Mouse (Mus musculus): Measurements from ENCODE around the gene Gjb1.
A peak's percentile ranks its signal among the peaks of the same experiment; 100 is the strongest.

Gene Gjb1

GRCm38 (mm10) chrX:101418946-101419724 is 43.0 kb downstream of the Gjb1 start:
- DNase-seq (ENCODE audit: low spot score in 2 of 2) = peak in 1 of 2 experiments; percentile 21

GRCm38 (mm10) chrX:101419725-101420699 is 43.8 kb downstream of the Gjb1 start:
- peak; percentile 84 to 87 for DNase-seq (ENCODE audit: low spot score in 2 of 2)

DNA sequence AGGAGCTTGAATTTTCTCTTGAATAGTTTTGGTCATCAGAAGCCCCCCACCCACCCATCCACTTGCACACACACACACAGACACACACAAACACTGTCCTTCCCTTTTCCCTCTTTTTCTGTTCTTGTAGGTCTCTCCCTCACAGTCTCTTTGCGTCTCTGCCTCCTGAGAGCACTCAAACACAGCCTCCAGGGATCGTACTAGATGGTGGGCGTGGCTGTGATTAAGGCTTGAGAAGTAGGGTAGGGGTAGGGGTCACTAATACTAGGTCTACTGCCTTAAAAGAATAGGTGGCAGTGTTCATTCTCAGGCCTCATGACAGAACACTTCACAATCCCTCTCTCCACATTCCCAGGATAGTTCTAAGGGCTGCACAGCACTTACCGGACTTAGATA is 44.5 kb downstream of the Gjb1 start, which contains the start of gene Zmym3:
Zmym3 (minus strand) TSS at position 150 of the 396 bp plus-strand sequence.
- DNase-seq (ENCODE audit: low spot score in 2 of 2) = no peak

DNA sequence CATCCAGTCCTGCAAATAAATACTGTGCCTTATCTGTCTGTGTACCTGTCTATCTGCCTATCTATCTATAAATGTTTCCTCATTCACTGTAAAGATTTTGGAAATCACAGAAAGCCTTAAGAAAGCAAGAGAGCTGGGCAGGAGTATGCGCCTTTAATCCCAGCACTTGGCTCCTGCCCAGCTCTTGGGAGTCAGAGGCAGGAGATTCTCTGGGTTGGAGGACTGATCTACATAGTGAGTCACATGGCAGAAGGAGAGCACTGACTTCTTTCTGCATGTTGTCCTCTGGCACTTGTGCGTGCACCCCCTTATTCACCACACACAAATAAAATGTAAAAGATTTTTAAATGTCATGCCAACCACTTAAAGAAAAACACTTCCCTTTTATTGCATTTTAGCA is 47.3 kb downstream of the Gjb1 start:
- DNase-seq (ENCODE audit: low spot score in 2 of 2) = no peak

GRCm38 (mm10) chrX:101427774-101428173 is 51.6 kb downstream of the Gjb1 start:
- DNase-seq (ENCODE audit: low spot score in 2 of 2) = no peak

GRCm38 (mm10) chrX:101428785-101429141 is 52.6 kb downstream of the Gjb1 start:
- no peak for DNase-seq (ENCODE audit: low spot score in 2 of 2)

- peak; percentile 85 to 93 for DNase-seq (ENCODE audit: low spot score in 2 of 2)
Measured at GRCm38 (mm10) chrX:101429142-101429949, 53.2 kb downstream of the Gjb1 start, which contains the start of gene Nono. TSS of gene Nono (plus strand) at chrX:101429318.

DNA sequence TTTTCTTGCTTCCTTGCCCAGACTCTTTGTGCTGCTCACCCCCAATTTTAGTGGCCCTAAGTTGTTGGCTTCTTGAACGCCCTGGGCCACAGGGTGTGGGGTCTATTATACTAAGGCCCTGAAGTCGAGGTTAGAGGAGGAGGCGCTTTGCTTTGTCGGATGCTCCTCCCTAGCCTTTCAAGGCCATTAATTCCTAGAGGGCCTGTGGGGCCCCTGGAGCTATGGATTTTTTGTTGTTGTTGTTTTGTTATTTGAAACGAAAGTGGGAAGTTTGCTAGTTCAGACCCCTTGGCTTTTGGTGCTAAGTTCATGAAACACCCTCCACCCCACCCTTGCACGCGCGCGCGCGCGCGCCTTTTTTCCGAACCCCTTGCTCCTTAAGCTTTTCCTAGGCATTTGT is 53.8 kb downstream of the Gjb1 start:
- no peak for DNase-seq (ENCODE audit: low spot score in 2 of 2)

Measured in heart, adult 9 months (tissue).